Mouse (Mus musculus) heart, embryonic 10.5 days (tissue): ENCODE data around the gene Gstm4. TPM values are rescaled to one million over a fixed set of nuclear protein-coding genes. Genes with fewer than 3 reads are reported as not detected.

Source experiments
- DNase-seq: peaks from one replicate; pipeline ENCODE4 v3.0.0-alpha.2; 2017; ENCODE audit warnings: low spot score
- H3K27ac ChIP-seq: fragments of 300-500 bp; sonication (generic); 2 replicates; pipeline ENCODE4 v1.5.1; 2016; ENCODE audit warnings: mild to moderate bottlenecking
- H3K27me3 ChIP-seq: fragments of 300-500 bp; sonication (generic); 2 replicates; pipeline ENCODE4 v1.6.1; 2016; ENCODE audit warnings: mild to moderate bottlenecking; ENCODE audit not compliant: poor library complexity, insufficient read depth, severe bottlenecking
- H3K36me3 ChIP-seq: fragments of 300-500 bp; sonication (generic); 2 replicates; pipeline ENCODE4 v1.6.1; 2016; ENCODE audit warnings: mild to moderate bottlenecking, moderate library complexity
- H3K4me1 ChIP-seq: fragments of 300-500 bp; sonication (generic); 2 replicates; pipeline ENCODE4 v1.6.1; 2016; ENCODE audit warnings: mild to moderate bottlenecking
- H3K4me3 ChIP-seq: fragments of 300-500 bp; sonication (generic); 2 replicates; pipeline ENCODE4 v1.5.1; 2016; ENCODE audit warnings: mild to moderate bottlenecking, moderate library complexity
- H3K9me3 ChIP-seq: fragments of 300-500 bp; sonication (generic); 2 replicates; pipeline ENCODE4 v1.6.1; 2016; ENCODE audit warnings: mild to moderate bottlenecking, moderate library complexity
- WGBS: fragments of 180-500 bp; shearing (Covaris S2); methylation state at CpG from one replicate; pipeline ENCODE4 v1.1.7; 2016; 5-methylcytosine and 5-hydroxymethylcytosine counted together
- polyA plus RNA-seq: library from polyadenylated mRNA; unstranded; fragments of >200 nt; fragmentation: Nextera tagmentation; extraction: Ambion mirVana; gene quantifications from 2 replicates; pipeline ENCODE4 v1.2.1, GENCODE M21; 2016

Gene Gstm4
- polyA plus RNA-seq, 1 experiment from 2014 or later = 21.1 TPM

DNA sequence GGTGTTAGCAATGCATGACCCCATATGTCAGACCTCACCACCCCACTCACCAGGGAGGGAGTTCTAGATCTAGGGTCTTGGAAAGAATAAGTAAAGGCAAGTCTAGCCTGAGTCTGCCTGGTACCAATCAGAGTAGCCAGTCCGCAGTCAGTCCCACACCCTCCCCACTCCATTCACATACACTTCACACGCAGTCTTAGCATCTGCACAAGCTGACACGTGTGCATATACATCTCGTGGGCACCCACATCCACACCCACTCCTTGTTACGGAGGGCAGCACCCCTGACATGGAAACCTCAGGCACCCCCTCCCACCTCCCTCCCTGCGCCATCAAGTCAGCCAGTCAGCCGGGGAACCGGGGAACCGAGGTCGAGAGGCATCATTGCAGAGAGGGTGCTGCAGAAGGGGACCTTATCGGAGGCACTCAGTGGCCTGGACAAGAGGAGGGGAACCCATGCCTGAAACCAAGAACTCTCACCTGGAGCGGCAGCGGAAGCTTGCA is 40.1 kb upstream of the Gstm4 start:
- Histone ChIP-seq H3K27ac (peak overlapping the region; percentile 95), H3K9me3 (no peaks in the 10 kb centered on the region), H3K36me3 (peaks cover 11% of the 10 kb centered on the region), H3K27me3 (no peaks in the 10 kb centered on the region), H3K4me1 (peaks cover 79% of the 10 kb centered on the region), H3K4me3 (peak overlapping the region; percentile 79)
- 20% methylated on average over 13 of the region's 13 CpGs for WGBS
- no peak for DNase-seq

DNA sequence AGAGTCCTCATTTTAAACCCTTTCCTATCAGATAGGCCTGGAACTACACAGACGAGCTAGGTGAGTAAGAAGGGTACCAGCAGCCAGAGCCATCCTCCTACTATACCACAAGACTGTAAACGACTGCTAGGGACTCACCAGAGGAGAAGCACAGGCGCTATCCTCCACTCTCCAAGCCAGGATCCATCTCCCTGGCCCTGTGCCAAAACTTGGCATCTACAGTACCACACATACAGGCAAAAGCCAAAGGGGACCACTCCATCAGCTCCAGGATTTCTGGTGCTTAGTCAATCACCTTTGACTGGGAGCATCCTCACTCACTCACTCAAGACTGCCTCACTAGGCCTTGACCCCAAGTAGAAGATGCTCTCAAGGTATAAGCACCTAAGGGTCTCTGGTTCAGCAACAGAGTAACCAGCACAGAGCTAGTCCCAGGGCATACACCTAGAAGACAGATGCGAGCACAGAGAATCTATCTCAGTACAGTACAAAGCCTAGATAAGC is 39.3 kb upstream of the Gstm4 start:
- no peaks in the 10 kb centered on the region for H3K27me3 ChIP-seq
- H3K4me1 ChIP-seq = peaks cover 70% of the 10 kb centered on the region
- 53% methylated on average over 4 of the region's 4 CpGs for WGBS
- no peaks in the 10 kb centered on the region for H3K9me3 ChIP-seq
- no peak overlapping the region for H3K27ac ChIP-seq
- no peak for DNase-seq
- peak overlapping the region; percentile 79 for H3K4me3 ChIP-seq
- H3K36me3 ChIP-seq = peaks cover 20% of the 10 kb centered on the region

GRCm38 (mm10) chr3:108083161-108083560 is 38.5 kb upstream of the Gstm4 start:
- no peak overlapping the region for H3K4me3 ChIP-seq
- 22% methylated on average over 2 of the region's 2 CpGs for WGBS
- H3K4me1 ChIP-seq = peaks cover 67% of the 10 kb centered on the region
- no peaks in the 10 kb centered on the region for H3K27me3 ChIP-seq
- no peak for DNase-seq
- no peaks in the 10 kb centered on the region for H3K9me3 ChIP-seq
- peak overlapping the region; percentile 59; the same call in 1 of the 2 replicates for H3K27ac ChIP-seq
- peaks cover 26% of the 10 kb centered on the region for H3K36me3 ChIP-seq

DNA sequence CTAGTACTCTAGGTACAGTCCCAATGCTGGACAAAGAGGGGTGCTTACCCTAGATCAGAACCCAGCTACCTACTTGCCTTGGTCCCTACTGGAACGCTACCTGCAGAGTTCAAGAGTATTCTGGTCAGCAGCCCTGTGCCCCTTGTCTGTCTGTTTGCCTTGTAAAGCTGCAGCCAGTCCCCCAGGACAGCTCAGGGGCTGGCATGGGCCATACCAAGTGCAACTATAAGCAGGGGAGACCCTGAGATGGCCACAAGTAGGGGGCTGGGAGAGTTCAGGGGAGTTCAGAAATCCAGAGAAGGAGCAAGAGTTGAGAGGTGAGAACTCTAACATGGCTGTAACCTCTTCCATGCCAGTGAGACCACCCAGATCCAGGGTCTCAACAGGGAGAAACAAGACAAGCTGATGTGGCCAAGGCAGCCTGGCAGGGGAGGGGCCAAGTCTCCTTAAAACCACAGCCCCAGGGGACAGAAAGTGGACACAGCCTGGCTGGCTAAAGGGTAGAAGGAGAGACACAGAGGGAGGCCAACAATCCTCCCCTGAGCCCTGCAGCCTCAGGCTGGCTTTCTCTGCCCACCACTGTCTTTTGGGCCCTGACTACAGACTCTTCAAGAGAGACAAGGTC is 37.7 kb upstream of the Gstm4 start:
- H3K27me3 ChIP-seq = no peaks in the 10 kb centered on the region
- peak overlapping the region; percentile 59 for H3K27ac ChIP-seq
- 67% methylated on average over 1 of the region's 1 CpGs for WGBS
- H3K4me3 ChIP-seq = 0 out of 2 replicates have a peak overlapping the region, but pooled peaks have one; percentile 3
- peaks cover 65% of the 10 kb centered on the region for H3K4me1 ChIP-seq
- H3K36me3 ChIP-seq = peaks cover 34% of the 10 kb centered on the region
- no peak for DNase-seq
- no peaks in the 10 kb centered on the region for H3K9me3 ChIP-seq

DNA sequence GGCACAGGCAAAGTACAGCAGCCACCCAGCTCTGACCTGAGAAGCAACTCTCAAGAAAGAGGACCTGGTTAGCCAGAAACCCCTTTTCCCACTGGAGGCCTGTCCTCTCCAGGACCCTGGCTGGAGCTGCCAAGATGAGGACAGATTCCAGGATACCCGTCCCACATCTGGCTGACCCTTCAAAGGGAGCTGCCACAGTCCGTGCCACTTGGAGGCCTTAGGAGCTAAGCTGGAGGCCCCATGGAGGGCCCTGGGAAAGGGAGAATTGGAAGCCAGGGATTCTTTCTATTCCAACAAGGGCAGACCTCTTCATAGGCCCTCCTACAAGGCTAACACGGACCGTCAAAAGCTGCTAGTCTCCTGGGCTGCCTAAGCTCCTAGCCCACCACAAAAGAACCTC is 37.0 kb upstream of the Gstm4 start:
- Histone ChIP-seq H3K27me3 (no peaks in the 10 kb centered on the region), H3K4me1 (peaks cover 58% of the 10 kb centered on the region), H3K36me3 (peaks cover 41% of the 10 kb centered on the region), H3K27ac (peak overlapping the region; percentile 59), H3K4me3 (no peak overlapping the region), H3K9me3 (no peaks in the 10 kb centered on the region)
- WGBS = 56% methylated on average over 4 of the region's 4 CpGs
- DNase-seq = no peak

- Histone ChIP-seq H3K36me3 (peaks cover 85% of the 10 kb centered on the region), H3K9me3 (no peaks in the 10 kb centered on the region), H3K4me3 (no peak overlapping the region), H3K27ac (no peak overlapping the region), H3K4me1 (peaks cover 29% of the 10 kb centered on the region), H3K27me3 (no peaks in the 10 kb centered on the region)
- DNase-seq = no peak
- 91% methylated on average over 9 of the region's 9 CpGs for WGBS
These were observed 32.1 kb upstream of the Gstm4 start for GRCm38 (mm10) chr3:108076836-108077235.

GRCm38 (mm10) chr3:108072983-108073569 is 28.4 kb upstream of the Gstm4 start:
- H3K27me3 ChIP-seq = no peaks in the 10 kb centered on the region
- peaks cover 26% of the 10 kb centered on the region for H3K4me1 ChIP-seq
- no peak overlapping the region for H3K4me3 ChIP-seq
- 79% methylated on average over 10 of the region's 10 CpGs for WGBS
- DNase-seq = no peak
- H3K36me3 ChIP-seq = peaks cover 58% of the 10 kb centered on the region
- no peak overlapping the region for H3K27ac ChIP-seq
- H3K9me3 ChIP-seq = no peaks in the 10 kb centered on the region

DNA sequence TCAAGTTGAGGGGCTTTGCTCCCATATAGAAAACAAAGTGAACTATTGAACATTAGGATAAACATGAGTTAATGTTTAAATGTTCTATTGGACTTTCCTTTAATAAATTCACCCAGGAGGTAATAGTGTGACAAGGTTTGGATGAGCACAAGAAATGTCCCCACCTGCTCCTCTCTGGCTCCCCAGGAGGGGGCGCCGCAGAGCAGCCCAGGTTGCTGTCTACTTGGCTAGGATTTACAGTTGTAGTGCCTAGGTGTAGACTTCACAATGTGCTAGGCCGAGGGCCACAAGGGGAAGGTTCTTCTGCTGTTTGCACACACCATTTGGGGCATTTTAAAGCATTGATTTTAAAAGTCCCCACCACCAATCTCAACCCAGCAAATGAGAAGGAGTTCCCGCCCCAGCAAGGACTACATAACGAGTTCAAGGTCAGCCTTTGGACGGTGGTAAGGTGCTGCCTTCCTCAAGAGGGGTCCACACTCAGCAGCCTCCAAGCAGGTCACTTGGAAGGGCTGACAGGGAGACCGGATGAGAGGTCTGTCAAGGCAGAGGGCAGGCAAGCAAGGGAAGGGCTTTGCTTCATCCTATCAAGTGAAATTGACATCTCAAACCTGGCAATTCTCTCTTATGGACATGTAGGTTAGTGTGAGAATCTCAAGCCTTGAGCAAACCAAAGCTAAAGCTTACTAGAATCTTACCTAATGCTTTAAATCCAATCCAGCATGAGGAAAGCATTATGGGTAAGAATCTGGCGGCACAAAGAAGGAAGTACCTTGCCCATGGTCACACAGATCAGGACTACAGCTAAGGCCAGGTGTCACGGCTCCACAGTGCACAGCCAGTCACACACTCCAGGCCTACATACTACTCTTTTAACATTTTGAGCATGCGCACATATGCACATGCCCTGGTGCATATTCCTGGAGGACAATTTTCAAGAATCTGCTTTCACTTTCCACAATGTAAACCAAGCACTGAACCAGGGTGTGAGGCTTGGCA is 25.9 kb upstream of the Gstm4 start:
- Histone ChIP-seq H3K27me3 (no peaks in the 10 kb centered on the region), H3K9me3 (no peaks in the 10 kb centered on the region), H3K36me3 (peaks cover 33% of the 10 kb centered on the region), H3K27ac (no peak overlapping the region), H3K4me1 (peaks cover 26% of the 10 kb centered on the region), H3K4me3 (no peak overlapping the region)
- no peak for DNase-seq
- WGBS = 63% methylated on average over 10 of the region's 10 CpGs

GRCm38 (mm10) chr3:108069231-108069870 is 24.7 kb upstream of the Gstm4 start:
- Histone ChIP-seq H3K27ac (peak overlapping the region; percentile 70; the same call in 1 of the 2 replicates), H3K4me3 (peak overlapping the region; percentile 16; the same call in 1 of the 2 replicates)
- DNase-seq = no peak

DNA sequence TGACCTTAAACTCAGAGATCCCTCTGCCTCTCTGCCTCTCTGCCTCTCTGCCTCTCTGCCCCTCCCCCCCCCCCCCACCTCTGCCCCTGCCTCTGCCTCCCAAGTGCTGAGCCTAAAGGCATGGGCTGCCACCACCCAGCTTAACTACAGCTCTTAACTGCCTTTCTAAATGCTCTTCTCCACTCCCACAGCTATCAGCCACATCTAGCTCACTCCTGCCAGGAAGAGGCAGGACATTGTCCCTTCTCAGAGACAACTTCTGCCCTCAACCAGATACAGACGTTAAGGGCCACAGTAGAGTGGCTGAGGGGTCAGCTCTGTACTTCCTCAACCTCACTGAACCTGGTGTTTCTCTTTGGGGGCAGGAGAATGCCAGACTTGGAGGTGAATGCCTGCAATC is 24.1 kb upstream of the Gstm4 start:
- no peaks in the 10 kb centered on the region for H3K9me3 ChIP-seq
- H3K36me3 ChIP-seq = peaks cover 16% of the 10 kb centered on the region
- H3K4me1 ChIP-seq = peaks cover 26% of the 10 kb centered on the region
- WGBS = 3% methylated on average over 1 of the region's 1 CpGs
- H3K4me3 ChIP-seq = no peak overlapping the region
- DNase-seq = no peak
- peak overlapping the region; percentile 70 for H3K27ac ChIP-seq
- H3K27me3 ChIP-seq = peaks cover 5% of the 10 kb centered on the region; the same call in 1 of the 2 replicates

More at GRCm38 (mm10) chr3:108069231-108069870, 24.7 kb upstream of the Gstm4 start:
- Histone ChIP-seq H3K27me3 (peaks cover 3% of the 10 kb centered on the region; the same call in 1 of the 2 replicates), H3K36me3 (peaks cover 21% of the 10 kb centered on the region), H3K9me3 (no peaks in the 10 kb centered on the region), H3K4me1 (peaks cover 29% of the 10 kb centered on the region)
- WGBS = 47% methylated on average over 13 of the region's 13 CpGs

GRCm38 (mm10) chr3:108067370-108067934 is 22.8 kb upstream of the Gstm4 start:
- WGBS = 73% methylated on average over 6 of the region's 6 CpGs
- DNase-seq = no peak
- Histone ChIP-seq H3K4me3 (no peak overlapping the region), H3K27me3 (peaks cover 5% of the 10 kb centered on the region; the same call in 1 of the 2 replicates), H3K4me1 (peaks cover 20% of the 10 kb centered on the region), H3K36me3 (0 out of 2 replicates have a peak, but pooled peaks cover 4% of the 10 kb centered on the region), H3K9me3 (no peaks in the 10 kb centered on the region), H3K27ac (no peak overlapping the region)

DNA sequence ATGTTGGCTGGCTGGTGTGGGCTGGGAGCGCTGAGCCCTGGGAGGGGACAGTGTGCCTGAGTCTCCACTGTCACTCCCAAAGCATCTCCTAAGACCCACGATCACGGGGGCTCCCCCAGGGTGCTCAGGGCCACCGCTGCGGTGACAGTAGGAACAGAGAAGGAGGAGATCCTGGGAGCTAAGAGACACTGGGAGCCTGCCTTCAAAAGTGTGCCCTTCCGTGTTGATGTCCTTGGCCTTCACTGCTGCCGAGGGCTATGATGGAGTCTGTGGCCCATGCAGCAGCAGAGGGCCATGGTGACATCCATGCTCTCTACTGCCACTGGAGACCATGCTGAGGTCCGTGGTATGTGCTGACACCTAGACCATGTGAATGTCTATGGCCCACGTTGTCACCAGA is 20.9 kb upstream of the Gstm4 start:
- no peak overlapping the region for H3K4me3 ChIP-seq
- H3K9me3 ChIP-seq = no peaks in the 10 kb centered on the region
- peaks cover 5% of the 10 kb centered on the region; the same call in 1 of the 2 replicates for H3K27me3 ChIP-seq
- DNase-seq = no peak
- H3K36me3 ChIP-seq = no peaks in the 10 kb centered on the region
- H3K4me1 ChIP-seq = peaks cover 22% of the 10 kb centered on the region
- WGBS = 76% methylated on average over 9 of the region's 9 CpGs
- H3K27ac ChIP-seq = no peak overlapping the region
